Mouse (Mus musculus): ENCODE measurements around the gene Dnajc7. TPM values are rescaled to one million over a fixed set of nuclear protein-coding genes. Genes with fewer than 3 reads are reported as not detected.

Dnajc7 gene
- polyA plus RNA-seq, 1 experiment, result 89.7 TPM

DNA sequence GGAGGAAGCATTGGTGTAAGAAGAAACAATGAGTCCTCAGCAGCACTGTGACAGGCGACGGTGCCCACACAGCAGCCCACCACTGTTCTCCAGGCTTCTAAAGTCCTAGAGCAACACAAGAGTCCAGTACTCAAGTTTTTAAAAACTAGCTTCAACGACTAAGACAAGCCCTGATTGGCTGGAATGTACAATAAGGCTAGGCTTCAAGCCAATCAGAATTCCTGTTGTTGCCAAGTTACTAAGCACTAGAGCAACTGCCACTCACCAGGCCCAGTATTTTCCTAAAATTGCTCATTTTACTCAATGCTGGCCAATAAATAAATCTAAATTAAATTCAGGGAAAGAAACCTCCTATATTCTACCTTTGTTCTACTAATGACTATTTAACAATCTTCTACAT lies 6.7 kb downstream of the Dnajc7 start:
- Histone ChIP-seq H3K27me3 (ENCODE audit: control insufficient read depth, insufficient read depth, insufficient read length) (no peaks in the 10 kb centered on the region), H3ac (ENCODE audit: control insufficient read depth, insufficient read length, low read depth) (no peak overlapping the region), H3K79me2 (ENCODE audit: control insufficient read depth, insufficient read depth) (peaks cover 100% of the 10 kb centered on the region), H3K36me3 (ENCODE audit: control insufficient read depth, insufficient read depth) (peaks cover 47% of the 10 kb centered on the region), H3K4me3 (ENCODE audit: insufficient read depth, poor library complexity, severe bottlenecking) (no peak overlapping the region), H3K79me3 (ENCODE audit: low read depth) (peaks cover 98% of the 10 kb centered on the region)
- TF ChIP-seq USF1 (IDR thresholded peaks at IDR 0.05; ENCODE audit: low read depth), result no peak
- TF ChIP-seq MYOG (IDR thresholded peaks at IDR 0.05; ENCODE audit: control insufficient read depth, extremely low read depth, insufficient read length), result no peak
- TF ChIP-seq MYOD1 (IDR thresholded peaks at IDR 0.05; ENCODE audit: control insufficient read depth, insufficient read length, low read depth), result no peak
- TF ChIP-seq CTCF (IDR thresholded peaks at IDR 0.05; ENCODE audit: control insufficient read depth, insufficient read depth, insufficient read length), result no peak
- no peak for TF ChIP-seq CEBPB (IDR thresholded peaks at IDR 0.05; ENCODE audit: low read depth)
- no peak for TF ChIP-seq MAX (IDR thresholded peaks at IDR 0.05)
- TF ChIP-seq FOSL1 (IDR thresholded peaks at IDR 0.05; ENCODE audit: insufficient read depth, low read length, poor library complexity, severe bottlenecking), result no peak

GRCm38 (mm10) chr11:100611627-100612026 lies 8.3 kb downstream of the Dnajc7 start:
- Histone ChIP-seq H3K4me3 (ENCODE audit: insufficient read depth, poor library complexity, severe bottlenecking) (no peak overlapping the region), H3K36me3 (ENCODE audit: control insufficient read depth, insufficient read depth) (peaks cover 56% of the 10 kb centered on the region), H3K27me3 (ENCODE audit: control insufficient read depth, insufficient read depth, insufficient read length) (no peaks in the 10 kb centered on the region), H3K79me2 (ENCODE audit: control insufficient read depth, insufficient read depth) (peaks cover 100% of the 10 kb centered on the region), H3ac (ENCODE audit: control insufficient read depth, insufficient read length, low read depth) (no peak overlapping the region), H3K79me3 (ENCODE audit: low read depth) (peaks cover 97% of the 10 kb centered on the region)
- TF ChIP-seq CTCF (IDR thresholded peaks at IDR 0.05; ENCODE audit: control insufficient read depth, insufficient read depth, insufficient read length) (no peak), MYOG (IDR thresholded peaks at IDR 0.05; ENCODE audit: control insufficient read depth, extremely low read depth, insufficient read length) (no peak), CEBPB (IDR thresholded peaks at IDR 0.05; ENCODE audit: low read depth) (no peak), MYOD1 (IDR thresholded peaks at IDR 0.05; ENCODE audit: control insufficient read depth, insufficient read length, low read depth) (no peak), USF1 (IDR thresholded peaks at IDR 0.05; ENCODE audit: low read depth) (no peak), MAX (IDR thresholded peaks at IDR 0.05) (no peak), FOSL1 (IDR thresholded peaks at IDR 0.05; ENCODE audit: insufficient read depth, low read length, poor library complexity, severe bottlenecking) (no peak)

GRCm38 (mm10) chr11:100609997-100610680 lies 9.8 kb downstream of the Dnajc7 start:
- Histone ChIP-seq H3K27me3 (ENCODE audit: control insufficient read depth, insufficient read depth, insufficient read length) (no peaks in the 10 kb centered on the region), H3ac (ENCODE audit: control insufficient read depth, insufficient read length, low read depth) (no peak overlapping the region), H3K79me2 (ENCODE audit: control insufficient read depth, insufficient read depth) (peaks cover 100% of the 10 kb centered on the region), H3K4me3 (ENCODE audit: insufficient read depth, poor library complexity, severe bottlenecking) (no peak overlapping the region), H3K36me3 (ENCODE audit: control insufficient read depth, insufficient read depth) (peaks cover 50% of the 10 kb centered on the region), H3K79me3 (ENCODE audit: low read depth) (peaks cover 96% of the 10 kb centered on the region)
- TF ChIP-seq CEBPB (IDR thresholded peaks at IDR 0.05; ENCODE audit: low read depth), result no peak
- TF ChIP-seq MYOG (IDR thresholded peaks at IDR 0.05; ENCODE audit: control insufficient read depth, extremely low read depth, insufficient read length), result no peak
- no peak for TF ChIP-seq MYOD1 (IDR thresholded peaks at IDR 0.05; ENCODE audit: control insufficient read depth, insufficient read length, low read depth)
- no peak for TF ChIP-seq CTCF (IDR thresholded peaks at IDR 0.05; ENCODE audit: control insufficient read depth, insufficient read depth, insufficient read length)
- TF ChIP-seq USF1 (IDR thresholded peaks at IDR 0.05; ENCODE audit: low read depth), result no peak
- no peak for TF ChIP-seq FOSL1 (IDR thresholded peaks at IDR 0.05; ENCODE audit: insufficient read depth, low read length, poor library complexity, severe bottlenecking)
- TF ChIP-seq MAX (IDR thresholded peaks at IDR 0.05), result no peak

DNA sequence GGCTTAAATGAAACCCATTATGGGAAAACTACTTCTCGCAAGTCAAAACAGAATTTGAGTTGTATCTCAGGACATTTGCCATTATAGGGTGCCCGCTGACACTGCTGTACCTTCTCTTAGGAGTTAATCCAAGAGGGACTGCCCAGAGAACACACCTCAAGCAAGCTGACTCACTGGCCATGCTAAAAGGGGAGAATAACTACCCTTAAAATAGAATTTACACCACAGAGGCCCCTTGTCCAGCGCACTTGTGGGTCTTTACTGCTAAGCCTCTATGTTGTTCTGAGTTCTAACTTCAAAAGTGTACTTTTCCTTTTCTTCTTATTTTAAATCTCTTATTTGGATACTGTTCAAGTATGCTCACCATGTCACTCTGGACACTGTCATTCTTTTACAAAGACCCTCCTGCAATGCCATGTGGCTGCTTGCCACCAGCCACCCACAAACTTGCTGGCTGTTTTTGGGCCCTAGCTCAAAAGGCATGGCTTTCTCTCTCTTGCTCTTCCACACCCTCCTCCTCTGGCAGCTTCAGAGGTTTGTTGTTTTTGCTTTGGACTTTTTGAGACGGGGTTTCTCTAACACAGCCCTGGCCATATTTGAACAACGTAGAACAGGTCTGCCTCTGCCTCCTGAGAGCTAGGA lies 10.5 kb downstream of the Dnajc7 start:
- TF ChIP-seq FOSL1 (IDR thresholded peaks at IDR 0.05; ENCODE audit: insufficient read depth, low read length, poor library complexity, severe bottlenecking) (no peak), CEBPB (IDR thresholded peaks at IDR 0.05; ENCODE audit: low read depth) (no peak), CTCF (IDR thresholded peaks at IDR 0.05; ENCODE audit: control insufficient read depth, insufficient read depth, insufficient read length) (no peak), MAX (IDR thresholded peaks at IDR 0.05) (no peak), MYOG (IDR thresholded peaks at IDR 0.05; ENCODE audit: control insufficient read depth, extremely low read depth, insufficient read length) (no peak), MYOD1 (IDR thresholded peaks at IDR 0.05; ENCODE audit: control insufficient read depth, insufficient read length, low read depth) (no peak), USF1 (IDR thresholded peaks at IDR 0.05; ENCODE audit: low read depth) (no peak)

GRCm38 (mm10) chr11:100608796-100609195 lies 11.2 kb downstream of the Dnajc7 start:
- no peaks in the 10 kb centered on the region for H3K27me3 ChIP-seq (ENCODE audit: control insufficient read depth, insufficient read depth, insufficient read length)
- H3K4me3 ChIP-seq (ENCODE audit: insufficient read depth, poor library complexity, severe bottlenecking), result no peak overlapping the region
- H3K79me3 ChIP-seq (ENCODE audit: low read depth), result peaks cover 95% of the 10 kb centered on the region
- H3ac ChIP-seq (ENCODE audit: control insufficient read depth, insufficient read length, low read depth), result no peak overlapping the region
- H3K79me2 ChIP-seq (ENCODE audit: control insufficient read depth, insufficient read depth), result peaks cover 100% of the 10 kb centered on the region
- TF ChIP-seq MYOD1 (IDR thresholded peaks at IDR 0.05; ENCODE audit: control insufficient read depth, insufficient read length, low read depth) (no peak), FOSL1 (IDR thresholded peaks at IDR 0.05; ENCODE audit: insufficient read depth, low read length, poor library complexity, severe bottlenecking) (no peak), MAX (IDR thresholded peaks at IDR 0.05) (no peak), CEBPB (IDR thresholded peaks at IDR 0.05; ENCODE audit: low read depth) (no peak), USF1 (IDR thresholded peaks at IDR 0.05; ENCODE audit: low read depth) (no peak), MYOG (IDR thresholded peaks at IDR 0.05; ENCODE audit: control insufficient read depth, extremely low read depth, insufficient read length) (no peak), CTCF (IDR thresholded peaks at IDR 0.05; ENCODE audit: control insufficient read depth, insufficient read depth, insufficient read length) (no peak)
- peaks cover 50% of the 10 kb centered on the region for H3K36me3 ChIP-seq (ENCODE audit: control insufficient read depth, insufficient read depth)

More for the DNA sequence above, 10.5 kb downstream of the Dnajc7 start:
- H3K79me2 ChIP-seq (ENCODE audit: control insufficient read depth, insufficient read depth), result peaks cover 100% of the 10 kb centered on the region
- H3ac ChIP-seq (ENCODE audit: control insufficient read depth, insufficient read length, low read depth), result no peak overlapping the region
- H3K4me3 ChIP-seq (ENCODE audit: insufficient read depth, poor library complexity, severe bottlenecking), result no peak overlapping the region
- peaks cover 94% of the 10 kb centered on the region for H3K79me3 ChIP-seq (ENCODE audit: low read depth)
- H3K27me3 ChIP-seq (ENCODE audit: control insufficient read depth, insufficient read depth, insufficient read length), result no peaks in the 10 kb centered on the region
- peaks cover 50% of the 10 kb centered on the region for H3K36me3 ChIP-seq (ENCODE audit: control insufficient read depth, insufficient read depth)

Data from C2C12 (cell line).